Mouse (Mus musculus) midbrain, postnatal 0 days (tissue): ENCODE results near the gene Ubqln4. TPM values are rescaled to one million over a fixed set of nuclear protein-coding genes. Genes with fewer than 3 reads are reported as not detected.

Experiments used
- ATAC-seq: fragments of 200-750 bp; cut with Nextera tagmentation; 2 replicates; pipeline ENCODE4 v1.8.0; 2017; ENCODE audit warnings: moderate number of reproducible peaks, mild to moderate bottlenecking, moderate TSS enrichment, moderate library complexity; ENCODE audit not compliant: low FRiP score
- DNase-seq: peaks from one replicate; pipeline ENCODE4 v3.0.0-alpha.2; 2015; ENCODE audit warnings: low spot score
- H3K27ac ChIP-seq: fragments of 300-500 bp; sonication (generic); 2 replicates; pipeline ENCODE4 v1.5.1; 2014; ENCODE audit warnings: low read depth, mild to moderate bottlenecking, low read length, mixed read lengths
- H3K27me3 ChIP-seq: fragments of 300-500 bp; sonication (generic); 2 replicates; pipeline ENCODE4 v1.6.1; 2014; ENCODE audit warnings: low read length, control low read depth, mixed read lengths; ENCODE audit not compliant: insufficient read depth
- H3K36me3 ChIP-seq: fragments of 300-500 bp; sonication (generic); 2 replicates; pipeline ENCODE4 v1.6.1; 2014; ENCODE audit warnings: low read length, control low read depth, mixed read lengths; ENCODE audit not compliant: insufficient read depth
- H3K4me1 ChIP-seq: fragments of 300-500 bp; sonication (generic); 2 replicates; pipeline ENCODE4 v1.6.1; 2014; ENCODE audit warnings: mild to moderate bottlenecking, control low read depth, antibody characterized with exemption, low read length, mixed read lengths; ENCODE audit not compliant: insufficient read depth
- H3K4me2 ChIP-seq: fragments of 300-500 bp; sonication (generic); 2 replicates; pipeline ENCODE4 v1.6.1; 2014; ENCODE audit warnings: low read depth, mild to moderate bottlenecking, low read length, mixed read lengths; ENCODE audit not compliant: poor library complexity, severe bottlenecking
- H3K4me3 ChIP-seq: fragments of 300-500 bp; sonication (generic); 2 replicates; pipeline ENCODE4 v1.5.1; 2014; ENCODE audit warnings: low read depth, mild to moderate bottlenecking, low read length, moderate library complexity
- H3K9ac ChIP-seq: fragments of 300-500 bp; sonication (generic); replicated peaks from 2 replicates; pipeline ENCODE4 v1.6.1; 2014; ENCODE audit warnings: mild to moderate bottlenecking, low read length, moderate library complexity, mixed read lengths; ENCODE audit not compliant: poor library complexity, severe bottlenecking
- H3K9me3 ChIP-seq: fragments of 300-500 bp; sonication (generic); 2 replicates; pipeline ENCODE4 v1.6.1; 2016; ENCODE audit warnings: low read length, control low read depth
- CTCF ChIP-seq: IDR thresholded peaks from 2 replicates; pipeline ENCODE4 v1.5.1; 2016; ENCODE audit warnings: antibody characterized with exemption, mild to moderate bottlenecking
- WGBS: fragments of 180-500 bp; shearing (Covaris S2); extraction: QIAGEN DNeasy Blood & Tissue Kit; methylation state at CpG from one replicate; pipeline ENCODE4 v1.1.7; 2014; 5-methylcytosine and 5-hydroxymethylcytosine counted together
- polyA plus RNA-seq: library from polyadenylated mRNA; unstranded; fragments of >200 nt; fragmentation: Nextera tagmentation; extraction: Ambion mirVana; gene quantifications from 2 replicates; pipeline ENCODE4 v1.2.1, GENCODE M21; 2015
- total RNA-seq: library from RNA; depleted of rRNA; stranded (reverse); fragments of >200 nt; gene quantifications from 2 replicates; pipeline ENCODE4 v1.2.3, GENCODE M21; 2014

The Ubqln4 gene
- total and polyA plus RNA-seq, 2 experiments from 2014 or later = 30.4 to 120 TPM

- ATAC-seq (no peak), DNase-seq (no peak)
- no peak overlapping the region for H3K9ac ChIP-seq
- H3K4me1 ChIP-seq = no peaks in the 10 kb centered on the region; the same call in 1 of the 2 replicates
- WGBS = 83% methylated on average over 4 of the region's 4 CpGs
- peaks cover 12% of the 10 kb centered on the region for H3K36me3 ChIP-seq
- H3K27me3 ChIP-seq = no peaks in the 10 kb centered on the region
- no peak overlapping the region for H3K4me3 ChIP-seq
- no peaks in the 10 kb centered on the region for H3K9me3 ChIP-seq
- no peak for TF ChIP-seq CTCF
- H3K4me2 ChIP-seq = no peak overlapping the region
- no peak overlapping the region for H3K27ac ChIP-seq
Measured at GRCm38 (mm10) chr3:88542486-88542885, 11.1 kb upstream of the Ubqln4 start.

- DNase-seq = no peak
- no peak overlapping the region for H3K27ac ChIP-seq
- no peak overlapping the region for H3K4me3 ChIP-seq
- H3K27me3 ChIP-seq = no peaks in the 10 kb centered on the region
- peaks cover 7% of the 10 kb centered on the region for H3K36me3 ChIP-seq
- H3K4me1 ChIP-seq = no peaks in the 10 kb centered on the region; the same call in 1 of the 2 replicates
- no peak for ATAC-seq
- H3K4me2 ChIP-seq = no peak overlapping the region
- TF ChIP-seq CTCF = no peak
- no peaks in the 10 kb centered on the region for H3K9me3 ChIP-seq
- no peak overlapping the region for H3K9ac ChIP-seq
- WGBS = 87% methylated on average over 8 of the region's 8 CpGs
Measured at GRCm38 (mm10) chr3:88543174-88543573, 10.4 kb upstream of the Ubqln4 start.

GRCm38 (mm10) chr3:88543651-88544410 is 9.7 kb upstream of the Ubqln4 start:
- WGBS = 76% methylated on average over 5 of the region's 5 CpGs
- ATAC-seq = no peak
- Histone ChIP-seq H3K9ac (no peak overlapping the region), H3K9me3 (no peaks in the 10 kb centered on the region), H3K4me1 (no peaks in the 10 kb centered on the region), H3K27me3 (no peaks in the 10 kb centered on the region), H3K4me3 (no peak overlapping the region), H3K4me2 (no peak overlapping the region), H3K27ac (no peak overlapping the region), H3K36me3 (0 out of 2 replicates have a peak, but pooled peaks cover under 1% of the 10 kb centered on the region)
- no peak for DNase-seq
- no peak for TF ChIP-seq CTCF

GRCm38 (mm10) chr3:88544514-88544913 is 9.0 kb upstream of the Ubqln4 start:
- WGBS = 39% methylated on average over 5 of the region's 5 CpGs

GRCm38 (mm10) chr3:88544955-88545591 is 8.5 kb upstream of the Ubqln4 start:
- H3K36me3 ChIP-seq = no peaks in the 10 kb centered on the region
- ATAC-seq (no peak), DNase-seq (no peak)
- H3K4me3 ChIP-seq = no peak overlapping the region
- WGBS = 68% methylated on average over 20 of the region's 20 CpGs
- TF ChIP-seq CTCF = no peak
- no peak overlapping the region for H3K27ac ChIP-seq
- H3K9ac ChIP-seq = no peak overlapping the region
- H3K27me3 ChIP-seq = no peaks in the 10 kb centered on the region
- H3K4me2 ChIP-seq = no peak overlapping the region
- no peaks in the 10 kb centered on the region for H3K4me1 ChIP-seq
- no peaks in the 10 kb centered on the region for H3K9me3 ChIP-seq

More at GRCm38 (mm10) chr3:88544514-88544913, 9.0 kb upstream of the Ubqln4 start:
- H3K27ac ChIP-seq = no peak overlapping the region
- no peak overlapping the region for H3K4me3 ChIP-seq
- no peaks in the 10 kb centered on the region for H3K9me3 ChIP-seq
- DNase-seq (no peak), ATAC-seq (no peak)
- H3K36me3 ChIP-seq = no peaks in the 10 kb centered on the region
- H3K9ac ChIP-seq = no peak overlapping the region
- no peak overlapping the region for H3K4me2 ChIP-seq
- no peaks in the 10 kb centered on the region for H3K27me3 ChIP-seq
- H3K4me1 ChIP-seq = no peaks in the 10 kb centered on the region
- peak; percentile 67 for TF ChIP-seq CTCF
